Mouse (Mus musculus): ENCODE results near the gene Plekhg5.

Plekhg5 gene

DNA sequence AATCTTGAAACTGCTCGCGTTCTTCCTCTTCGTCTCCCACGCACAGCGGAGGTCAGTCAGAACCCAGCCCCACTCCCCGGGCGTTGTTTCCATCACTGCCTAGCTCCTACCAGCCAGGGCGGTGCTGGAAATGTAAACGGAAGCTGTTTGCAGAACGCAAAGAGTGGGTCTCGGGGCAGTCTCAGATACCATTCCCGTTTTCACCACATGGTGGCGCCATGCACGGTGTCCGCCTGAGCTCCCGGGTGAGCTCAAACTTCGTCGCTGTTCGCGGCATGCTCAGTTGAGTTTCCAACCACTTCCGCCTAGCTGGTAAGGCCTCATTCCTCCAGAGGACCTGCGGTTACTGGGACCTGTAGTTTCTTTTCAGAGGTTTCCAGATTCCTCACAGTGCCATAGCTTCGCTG, 81.5 kb downstream of the Plekhg5 start:
- DNase-seq, result peak; percentile 87

- no peak for DNase-seq
These were observed 82.7 kb downstream of the Plekhg5 start for GRCm38 (mm10) chr4:152155019-152155418.

GRCm38 (mm10) chr4:152157779-152158584, 85.7 kb downstream of the Plekhg5 start:
- peak; percentile 72 for DNase-seq

- DNase-seq, result peak; percentile 60
These were observed 86.4 kb downstream of the Plekhg5 start, which contains the start of gene Hes2 for GRCm38 (mm10) chr4:152158585-152159284. Gene Hes2 (plus strand): TSS chr4:152158867.

DNA sequence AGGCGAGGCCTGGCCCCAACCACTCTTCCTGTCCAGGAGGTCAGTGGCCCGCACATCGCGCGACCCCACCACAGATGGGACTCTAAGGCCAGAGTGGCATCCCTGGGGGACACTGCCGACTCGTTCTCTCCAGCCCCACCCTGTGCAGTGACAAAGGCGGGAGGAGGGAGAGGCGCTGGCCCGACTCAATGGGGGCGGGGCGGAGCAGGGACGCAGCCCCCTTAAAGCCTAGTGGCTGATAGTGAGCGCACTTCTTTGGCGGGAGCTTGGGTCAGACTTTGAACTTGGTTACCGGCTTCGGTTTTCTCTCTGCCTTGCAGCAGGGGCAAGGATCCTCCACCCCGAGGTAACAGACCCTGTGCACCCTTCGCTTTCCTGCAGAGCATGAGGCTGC, 87.0 kb downstream of the Plekhg5 start:
- DNase-seq, result peak; percentile 60

DNA sequence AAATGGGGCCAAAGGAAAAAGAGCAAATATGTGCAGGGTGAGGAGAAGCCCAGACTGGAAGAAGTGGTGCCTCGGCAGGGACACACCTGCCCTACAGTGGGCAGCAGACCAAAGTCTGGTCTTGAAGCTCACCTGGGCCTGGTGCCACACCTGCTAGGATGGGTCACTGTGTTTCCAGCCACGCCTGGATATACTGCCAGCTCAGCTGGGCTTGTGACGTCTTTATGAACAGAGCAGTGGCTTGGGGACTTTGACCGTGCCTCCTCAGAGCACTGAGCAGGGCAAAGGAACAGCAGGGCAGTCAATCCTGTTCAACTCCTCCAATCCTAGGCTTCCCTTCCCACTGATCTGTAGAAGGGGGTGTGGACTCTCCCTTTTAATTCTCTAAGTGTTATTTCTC, 88.5 kb downstream of the Plekhg5 start:
- no peak for DNase-seq

DNA sequence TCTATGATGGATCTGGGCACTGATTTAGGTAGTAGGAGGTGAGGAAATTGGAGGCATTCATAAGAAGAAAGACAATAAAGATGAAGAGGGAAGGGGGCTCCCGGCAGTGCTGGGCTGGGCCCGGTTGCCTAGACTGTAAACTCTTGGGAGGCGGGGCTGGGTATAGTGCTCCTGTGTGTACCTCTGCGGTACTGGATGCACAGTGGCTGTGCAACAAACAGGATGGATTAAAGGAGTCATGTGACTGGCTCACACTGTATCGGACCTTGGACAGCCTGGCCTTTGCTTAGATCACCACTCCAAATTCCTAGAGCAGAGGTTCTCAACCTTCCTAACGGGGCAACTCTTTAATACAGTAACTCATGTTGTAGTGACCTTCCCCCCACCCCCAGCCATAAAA, 89.3 kb downstream of the Plekhg5 start:
- no peak for DNase-seq

DNA sequence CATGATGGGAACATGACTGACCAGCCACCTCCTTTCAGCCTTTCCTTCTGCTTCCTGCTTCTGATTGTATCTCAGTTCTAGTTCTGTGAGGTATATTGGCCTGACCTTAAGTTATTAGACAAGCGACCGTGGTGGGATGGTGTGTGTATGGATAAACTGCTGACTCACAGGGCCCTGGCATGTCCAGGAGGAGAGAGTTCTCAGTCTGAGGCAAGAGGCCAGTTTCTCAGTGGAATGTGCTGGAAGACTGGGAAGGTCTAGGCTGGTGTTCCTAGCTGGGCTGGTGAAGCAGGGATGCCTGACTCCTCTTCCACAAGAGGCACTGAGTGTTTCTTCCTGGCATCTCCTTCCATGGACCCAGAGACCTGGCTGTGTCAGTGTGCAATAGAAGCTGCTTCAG, 90.5 kb downstream of the Plekhg5 start:
- no peak for DNase-seq

Measured in retina, postnatal 1 day (tissue).